Mouse (Mus musculus) forebrain, postnatal 0 days (tissue): ENCODE results near the gene Cramp1l. TPM values are rescaled to one million over a fixed set of nuclear protein-coding genes. Genes with fewer than 3 reads are reported as not detected.
"Not testable (repeated sequence)": the region's sequence is repeated elsewhere in the genome, so short reads cannot be mapped to it uniquely, and the experiment has no call there.

ENCODE experiments used
- ATAC-seq: fragments of 200-750 bp; cut with Nextera tagmentation; 2 replicates; pipeline ENCODE4 v1.8.0; 2017; ENCODE audit warnings: mild to moderate bottlenecking, moderate library complexity
- DNase-seq: peaks from one replicate; pipeline ENCODE4 v3.0.0-alpha.2; 2015
- H3K27ac ChIP-seq: fragments of 300-500 bp; sonication (generic); 2 replicates; pipeline ENCODE4 v1.5.1; 2014; ENCODE audit warnings: low read depth, mild to moderate bottlenecking, antibody characterized with exemption, low read length, moderate library complexity, mixed read lengths
- H3K27me3 ChIP-seq: fragments of 300-500 bp; sonication (generic); 2 replicates; pipeline ENCODE4 v1.6.1; 2014; ENCODE audit warnings: mild to moderate bottlenecking, low read length, mixed read lengths; ENCODE audit not compliant: insufficient read depth
- H3K36me3 ChIP-seq: fragments of 300-500 bp; sonication (generic); 2 replicates; pipeline ENCODE4 v1.6.1; 2014; ENCODE audit warnings: mild to moderate bottlenecking, moderate library complexity; ENCODE audit not compliant: insufficient read depth
- H3K4me1 ChIP-seq: fragments of 300-500 bp; sonication (generic); 2 replicates; pipeline ENCODE4 v1.6.1; 2014; ENCODE audit warnings: antibody characterized with exemption; ENCODE audit not compliant: insufficient read depth
- H3K4me2 ChIP-seq: fragments of 300-500 bp; sonication (generic); 2 replicates; pipeline ENCODE4 v1.6.1; 2014; ENCODE audit warnings: low read depth, mild to moderate bottlenecking, moderate library complexity
- H3K4me3 ChIP-seq: fragments of 300-500 bp; sonication (generic); 2 replicates; pipeline ENCODE4 v1.5.1; 2014; ENCODE audit warnings: low read depth, low read length, mixed read lengths
- H3K9ac ChIP-seq: fragments of 300-500 bp; sonication (generic); 2 replicates; pipeline ENCODE4 v1.6.1; 2014; ENCODE audit warnings: mild to moderate bottlenecking
- H3K9me3 ChIP-seq: fragments of 300-500 bp; sonication (generic); 2 replicates; pipeline ENCODE4 v1.6.1; 2016; ENCODE audit warnings: low read length
- CTCF ChIP-seq: sonication (generic); IDR thresholded peaks from 2 replicates; pipeline ENCODE4 v1.5.1; 2016; ENCODE audit warnings: antibody characterized with exemption, control low read depth, low read depth
- WGBS: fragments of 180-500 bp; shearing (Covaris S2); extraction: QIAGEN DNeasy Blood & Tissue Kit; methylation state at CpG from one replicate; pipeline ENCODE4 v1.1.7; 2014; 5-methylcytosine and 5-hydroxymethylcytosine counted together
- polyA plus RNA-seq: library from polyadenylated mRNA; unstranded; fragments of >200 nt; fragmentation: Nextera tagmentation; extraction: Ambion mirVana; gene quantifications from 2 replicates; pipeline ENCODE4 v1.2.1, GENCODE M21; 2015
- total RNA-seq: library from RNA; depleted of rRNA; stranded (reverse); fragments of >200 nt; gene quantifications from 2 replicates; pipeline ENCODE4 v1.2.3, GENCODE M21; 2014

The Cramp1l gene
- total and polyA plus RNA-seq, 2 experiments from 2014 or later: 2.9 to 21.5 TPM

DNA sequence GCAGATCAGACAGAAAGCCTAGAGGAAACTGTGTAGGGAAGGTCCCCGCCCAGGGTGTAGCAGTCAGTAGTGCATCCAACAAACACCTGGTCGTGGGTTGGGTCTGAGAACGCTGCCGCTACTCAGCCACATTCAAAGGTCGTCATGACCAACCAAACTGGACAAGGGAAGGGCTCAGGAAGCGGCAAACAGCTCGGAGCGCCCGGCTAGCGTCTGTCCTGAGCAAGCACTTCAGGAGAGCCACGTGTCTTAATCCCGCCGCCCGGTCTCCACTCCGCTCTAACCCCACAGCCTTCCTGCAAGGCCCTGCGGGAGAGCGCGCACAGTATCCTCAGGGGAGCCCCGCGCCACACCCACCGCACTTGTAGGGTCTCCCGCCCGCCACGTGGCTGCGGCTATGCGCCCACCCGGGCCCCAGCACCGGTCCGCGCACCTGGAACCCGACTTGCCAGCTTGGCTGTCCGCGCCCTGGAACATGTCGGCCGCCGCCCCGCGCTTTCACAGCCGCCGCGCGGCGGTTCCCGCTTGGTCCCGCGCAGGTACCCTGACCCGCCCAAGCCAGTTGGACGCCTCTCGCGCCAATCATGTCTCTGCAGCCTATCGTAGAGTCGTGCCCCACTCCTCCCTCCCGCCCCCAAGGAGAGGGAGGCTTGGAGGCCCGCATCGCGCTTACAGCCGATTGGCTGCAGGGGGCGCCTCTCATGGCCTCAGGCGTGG lies 55.3 kb downstream of the Cramp1l start, which contains the start of gene Jpt2:
TSS of gene Jpt2 (minus strand) at position 555 of the 717 bp plus-strand sequence.
- Histone ChIP-seq H3K27ac (peak within 1 kb of the TSS; percentile 85), H3K9me3 (no peaks in the 10 kb centered on the region), H3K4me1 (peaks cover 8% of the 10 kb centered on the region; the same call in 1 of the 2 replicates), H3K36me3 (peaks cover 36% of the 10 kb centered on the region), H3K4me2 (peak within 1 kb of the TSS; percentile 57), H3K9ac (peak within 1 kb of the TSS; percentile 63), H3K4me3 (peak within 1 kb of the TSS; percentile 87), H3K27me3 (no peaks in the 10 kb centered on the region)
- DNase-seq: peak; percentile 99
- WGBS: under 1% methylated on average over 57 of the region's 59 CpGs
- ATAC-seq: peak; percentile 100
- TF ChIP-seq CTCF: peak; percentile 67

GRCm38 (mm10) chr17:24959371-24959770 lies 56.2 kb downstream of the Cramp1l start:
- 20% methylated on average over 8 of the region's 8 CpGs for WGBS
- H3K36me3 ChIP-seq: peaks cover 32% of the 10 kb centered on the region
- H3K9ac ChIP-seq: peak overlapping the region; percentile 63
- H3K9me3 ChIP-seq: no peaks in the 10 kb centered on the region
- TF ChIP-seq CTCF: no peak
- H3K4me3 ChIP-seq: peak overlapping the region; percentile 87
- ATAC-seq: no peak
- peak overlapping the region; percentile 57 for H3K4me2 ChIP-seq
- H3K27ac ChIP-seq: no peak overlapping the region
- DNase-seq: no peak
- peaks cover 8% of the 10 kb centered on the region; the same call in 1 of the 2 replicates for H3K4me1 ChIP-seq
- no peaks in the 10 kb centered on the region for H3K27me3 ChIP-seq

- TF ChIP-seq CTCF: no peak
- ATAC-seq (no peak), DNase-seq (no peak)
- Histone ChIP-seq H3K27me3 (no peaks in the 10 kb centered on the region), H3K9ac (no peak overlapping the region), H3K27ac (no peak overlapping the region), H3K4me1 (no peaks in the 10 kb centered on the region), H3K4me3 (no peak overlapping the region), H3K4me2 (no peak overlapping the region), H3K9me3 (no peaks in the 10 kb centered on the region), H3K36me3 (peaks cover 42% of the 10 kb centered on the region)
- 96% methylated on average over 2 of the region's 2 CpGs for WGBS
Observed at GRCm38 (mm10) chr17:24953291-24953690, 62.3 kb downstream of the Cramp1l start.

DNA sequence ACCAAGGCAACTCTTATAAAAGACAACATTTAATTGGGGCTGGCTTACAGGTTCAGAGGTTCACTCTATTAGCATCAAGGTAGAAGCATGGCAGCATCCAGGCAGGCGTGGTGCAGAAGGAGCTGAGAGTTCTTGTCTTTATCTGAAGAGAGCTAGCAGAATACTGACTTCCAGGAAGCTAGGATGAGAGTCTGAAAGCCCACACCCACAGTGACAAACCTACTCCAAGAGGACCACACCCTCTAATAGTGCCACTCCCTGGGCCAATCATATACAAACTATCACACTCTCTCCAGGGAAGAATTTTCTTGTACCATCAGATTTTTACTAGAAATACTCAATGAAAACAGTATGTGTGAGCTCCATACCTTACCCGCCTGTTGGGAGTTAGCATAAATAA lies 64.9 kb downstream of the Cramp1l start:
- TF ChIP-seq CTCF: no peak
- no peaks in the 10 kb centered on the region for H3K9me3 ChIP-seq
- no peak overlapping the region for H3K4me2 ChIP-seq
- WGBS: 94% methylated on average over 2 of the region's 2 CpGs
- H3K9ac ChIP-seq: no peak overlapping the region
- H3K4me3 ChIP-seq: no peak overlapping the region
- ATAC-seq (no peak), DNase-seq (no peak)
- no peaks in the 10 kb centered on the region for H3K27me3 ChIP-seq
- no peaks in the 10 kb centered on the region for H3K4me1 ChIP-seq
- peaks cover 59% of the 10 kb centered on the region for H3K36me3 ChIP-seq
- H3K27ac ChIP-seq: no peak overlapping the region

DNA sequence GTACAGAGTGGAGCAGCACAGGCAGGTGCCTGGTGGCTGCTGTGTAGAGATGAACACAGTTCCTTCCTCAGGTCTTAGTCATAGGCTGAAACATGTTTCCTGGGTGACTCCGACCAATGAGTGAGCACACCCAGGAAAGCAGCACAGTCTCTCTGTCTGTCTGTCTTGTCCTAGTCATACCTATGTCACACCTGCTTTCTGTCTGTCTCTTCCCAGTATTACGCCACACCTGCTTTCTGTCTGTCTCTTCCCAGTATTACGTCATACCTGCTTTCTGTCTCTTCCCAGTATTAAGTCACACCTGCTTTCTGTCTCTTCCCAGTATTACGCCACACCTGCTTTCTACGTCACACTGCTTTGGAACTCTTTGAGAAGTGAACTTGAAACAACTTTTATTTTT lies 67.4 kb downstream of the Cramp1l start:
- no peaks in the 10 kb centered on the region for H3K9me3 ChIP-seq
- H3K4me3 ChIP-seq: no peak overlapping the region
- 98% methylated on average over 5 of the region's 5 CpGs for WGBS
- no peaks in the 10 kb centered on the region for H3K4me1 ChIP-seq
- H3K36me3 ChIP-seq: peaks cover 64% of the 10 kb centered on the region
- H3K9ac ChIP-seq: no peak overlapping the region
- DNase-seq (no peak), ATAC-seq (no peak)
- H3K27ac ChIP-seq: no peak overlapping the region
- TF ChIP-seq CTCF: no peak
- H3K27me3 ChIP-seq: no peaks in the 10 kb centered on the region
- H3K4me2 ChIP-seq: no peak overlapping the region

- not testable (repeated sequence) for DNase-seq, H3K4me3 ChIP-seq, H3K27ac ChIP-seq, H3K9ac ChIP-seq, ATAC-seq, H3K27me3 ChIP-seq, H3K4me1 ChIP-seq, H3K4me2 ChIP-seq, H3K9me3 ChIP-seq
- 89% methylated on average over 1 of the region's 1 CpGs for WGBS
- H3K36me3 ChIP-seq: peaks cover 43% of the 10 kb centered on the region
Observed at GRCm38 (mm10) chr17:24943589-24943988, 72.0 kb downstream of the Cramp1l start.

- no peaks in the 10 kb centered on the region for H3K27me3 ChIP-seq
- no peak for ATAC-seq
Observed at GRCm38 (mm10) chr17:24943036-24943435, 72.6 kb downstream of the Cramp1l start.

More at GRCm38 (mm10) chr17:24943036-24943435, 72.6 kb downstream of the Cramp1l start:
- TF ChIP-seq CTCF: no peak
- H3K27ac ChIP-seq: no peak overlapping the region
- H3K36me3 ChIP-seq: peaks cover 37% of the 10 kb centered on the region
- WGBS: 86% methylated on average over 7 of the region's 7 CpGs
- H3K9ac ChIP-seq: no peak overlapping the region
- no peaks in the 10 kb centered on the region for H3K4me1 ChIP-seq
- H3K4me2 ChIP-seq: no peak overlapping the region
- no peak overlapping the region for H3K4me3 ChIP-seq
- DNase-seq: no peak
- no peaks in the 10 kb centered on the region for H3K9me3 ChIP-seq
